Mouse (Mus musculus): Measurements from ENCODE around the gene 2900026A02Rik. TPM values are rescaled to one million over a fixed set of nuclear protein-coding genes. Genes with fewer than 3 reads are reported as not detected.

Gene 2900026A02Rik
- polyA plus RNA-seq, 1 experiment from 2014 or later = 6.9 TPM

- H3K4me3 ChIP-seq (ENCODE audit: low read depth, low read length) = no peak overlapping the region
- H3K4me1 ChIP-seq (ENCODE audit: insufficient read depth) = peaks cover 18% of the 10 kb centered on the region; the same call in 1 of the 2 replicates
- H3K36me3 ChIP-seq (ENCODE audit: insufficient read depth) = no peaks in the 10 kb centered on the region
- H3K9me3 ChIP-seq (ENCODE audit: low read depth, low read length) = no peaks in the 10 kb centered on the region
- no peak overlapping the region for H3K27ac ChIP-seq (ENCODE audit: low read depth)
- 68% methylated on average over 10 of the region's 10 CpGs for WGBS
- no peaks in the 10 kb centered on the region for H3K27me3 ChIP-seq (ENCODE audit: insufficient read depth, low read length)
- no peak overlapping the region for H3K4me2 ChIP-seq
- no peak for TF ChIP-seq CTCF (IDR thresholded peaks at IDR 0.05; ENCODE audit: low read depth)
- ATAC-seq (ENCODE audit: insufficient read depth) = no peak
- no peak overlapping the region for H3K9ac ChIP-seq
- no peak for DNase-seq
Observed at GRCm38 (mm10) chr5:113123693-113124092, 97.3 kb downstream of the 2900026A02Rik start.

GRCm38 (mm10) chr5:113122326-113123054 is 98.5 kb downstream of the 2900026A02Rik start:
- H3K4me2 ChIP-seq = no peak overlapping the region
- ATAC-seq (ENCODE audit: insufficient read depth) (no peak), DNase-seq (no peak)
- H3K27me3 ChIP-seq (ENCODE audit: insufficient read depth, low read length) = no peaks in the 10 kb centered on the region
- no peak overlapping the region for H3K9ac ChIP-seq
- no peak for TF ChIP-seq CTCF (IDR thresholded peaks at IDR 0.05; ENCODE audit: low read depth)
- 20% methylated on average over 12 of the region's 12 CpGs for WGBS
- H3K27ac ChIP-seq (ENCODE audit: low read depth) = peak overlapping the region; percentile 50; the same call in 1 of the 2 replicates
- H3K4me3 ChIP-seq (ENCODE audit: low read depth, low read length) = no peak overlapping the region
- H3K9me3 ChIP-seq (ENCODE audit: low read depth, low read length) = no peaks in the 10 kb centered on the region
- no peaks in the 10 kb centered on the region for H3K36me3 ChIP-seq (ENCODE audit: insufficient read depth)
- H3K4me1 ChIP-seq (ENCODE audit: insufficient read depth) = peaks cover 18% of the 10 kb centered on the region; the same call in 1 of the 2 replicates

- Histone ChIP-seq H3K9me3 (ENCODE audit: low read depth, low read length) (no peaks in the 10 kb centered on the region), H3K4me3 (ENCODE audit: low read depth, low read length) (no peak overlapping the region), H3K4me2 (peak overlapping the region; percentile 25; the same call in 1 of the 2 replicates), H3K36me3 (ENCODE audit: insufficient read depth) (no peaks in the 10 kb centered on the region), H3K27me3 (ENCODE audit: insufficient read depth, low read length) (no peaks in the 10 kb centered on the region), H3K4me1 (ENCODE audit: insufficient read depth) (peaks cover 18% of the 10 kb centered on the region; the same call in 1 of the 2 replicates), H3K9ac (no peak overlapping the region; the same call in 1 of the 2 replicates), H3K27ac (ENCODE audit: low read depth) (peak overlapping the region; percentile 50; the same call in 1 of the 2 replicates)
- ATAC-seq (ENCODE audit: insufficient read depth) (no peak), DNase-seq (peak; percentile 43)
- 47% methylated on average over 6 of the region's 6 CpGs for WGBS
- TF ChIP-seq CTCF (IDR thresholded peaks at IDR 0.05; ENCODE audit: low read depth) = no peak
Observed at GRCm38 (mm10) chr5:113121591-113121875, 99.5 kb downstream of the 2900026A02Rik start.

- DNase-seq = no peak
- Histone ChIP-seq H3K27ac (ENCODE audit: low read depth) (peak overlapping the region; percentile 68; the same call in 1 of the 2 replicates), H3K4me1 (ENCODE audit: insufficient read depth) (peaks cover 18% of the 10 kb centered on the region; the same call in 1 of the 2 replicates), H3K9me3 (ENCODE audit: low read depth, low read length) (no peaks in the 10 kb centered on the region), H3K27me3 (ENCODE audit: insufficient read depth, low read length) (no peaks in the 10 kb centered on the region), H3K4me2 (no peak overlapping the region), H3K36me3 (ENCODE audit: insufficient read depth) (no peaks in the 10 kb centered on the region), H3K9ac (no peak overlapping the region), H3K4me3 (ENCODE audit: low read depth, low read length) (no peak overlapping the region)
- no peak for TF ChIP-seq CTCF (IDR thresholded peaks at IDR 0.05; ENCODE audit: low read depth)
- ATAC-seq (ENCODE audit: insufficient read depth) = peak; percentile 59; the same call in 1 of the 2 replicates
- WGBS = 18% methylated on average over 15 of the region's 15 CpGs
Observed at GRCm38 (mm10) chr5:113120741-113121590, 100.1 kb downstream of the 2900026A02Rik start.

- Histone ChIP-seq H3K4me3 (ENCODE audit: low read depth, low read length) (no peak overlapping the region), H3K4me2 (no peak overlapping the region), H3K27ac (ENCODE audit: low read depth) (no peak overlapping the region), H3K36me3 (ENCODE audit: insufficient read depth) (no peaks in the 10 kb centered on the region), H3K9ac (no peak overlapping the region), H3K9me3 (ENCODE audit: low read depth, low read length) (no peaks in the 10 kb centered on the region), H3K4me1 (ENCODE audit: insufficient read depth) (peaks cover 18% of the 10 kb centered on the region; the same call in 1 of the 2 replicates), H3K27me3 (ENCODE audit: insufficient read depth, low read length) (no peaks in the 10 kb centered on the region)
- WGBS = 36% methylated on average over 13 of the region's 13 CpGs
- DNase-seq (no peak), ATAC-seq (ENCODE audit: insufficient read depth) (no peak)
- no peak for TF ChIP-seq CTCF (IDR thresholded peaks at IDR 0.05; ENCODE audit: low read depth)
Observed at GRCm38 (mm10) chr5:113119861-113120465, 101.1 kb downstream of the 2900026A02Rik start.

GRCm38 (mm10) chr5:113119291-113119690 is 101.7 kb downstream of the 2900026A02Rik start:
- 61% methylated on average over 9 of the region's 9 CpGs for WGBS
- Histone ChIP-seq H3K4me2 (no peak overlapping the region), H3K36me3 (ENCODE audit: insufficient read depth) (no peaks in the 10 kb centered on the region), H3K27me3 (ENCODE audit: insufficient read depth, low read length) (no peaks in the 10 kb centered on the region), H3K4me1 (ENCODE audit: insufficient read depth) (peaks cover 21% of the 10 kb centered on the region), H3K27ac (ENCODE audit: low read depth) (no peak overlapping the region), H3K9ac (no peak overlapping the region), H3K9me3 (ENCODE audit: low read depth, low read length) (no peaks in the 10 kb centered on the region), H3K4me3 (ENCODE audit: low read depth, low read length) (no peak overlapping the region)
- no peak for TF ChIP-seq CTCF (IDR thresholded peaks at IDR 0.05; ENCODE audit: low read depth)
- ATAC-seq (ENCODE audit: insufficient read depth) (no peak), DNase-seq (no peak)

Data from lung, embryonic 14.5 days (tissue).